Mouse (Mus musculus): Measurements from ENCODE around the gene Gfod2. TPM values are rescaled to one million over a fixed set of nuclear protein-coding genes. Genes with fewer than 3 reads are reported as not detected.

Gfod2 gene
- polyA plus RNA-seq (2016; fragmentation: Nextera tagmentation; extraction: Ambion mirVana), result 36.8 and 49.8 TPM in 2 replicates

DNA sequence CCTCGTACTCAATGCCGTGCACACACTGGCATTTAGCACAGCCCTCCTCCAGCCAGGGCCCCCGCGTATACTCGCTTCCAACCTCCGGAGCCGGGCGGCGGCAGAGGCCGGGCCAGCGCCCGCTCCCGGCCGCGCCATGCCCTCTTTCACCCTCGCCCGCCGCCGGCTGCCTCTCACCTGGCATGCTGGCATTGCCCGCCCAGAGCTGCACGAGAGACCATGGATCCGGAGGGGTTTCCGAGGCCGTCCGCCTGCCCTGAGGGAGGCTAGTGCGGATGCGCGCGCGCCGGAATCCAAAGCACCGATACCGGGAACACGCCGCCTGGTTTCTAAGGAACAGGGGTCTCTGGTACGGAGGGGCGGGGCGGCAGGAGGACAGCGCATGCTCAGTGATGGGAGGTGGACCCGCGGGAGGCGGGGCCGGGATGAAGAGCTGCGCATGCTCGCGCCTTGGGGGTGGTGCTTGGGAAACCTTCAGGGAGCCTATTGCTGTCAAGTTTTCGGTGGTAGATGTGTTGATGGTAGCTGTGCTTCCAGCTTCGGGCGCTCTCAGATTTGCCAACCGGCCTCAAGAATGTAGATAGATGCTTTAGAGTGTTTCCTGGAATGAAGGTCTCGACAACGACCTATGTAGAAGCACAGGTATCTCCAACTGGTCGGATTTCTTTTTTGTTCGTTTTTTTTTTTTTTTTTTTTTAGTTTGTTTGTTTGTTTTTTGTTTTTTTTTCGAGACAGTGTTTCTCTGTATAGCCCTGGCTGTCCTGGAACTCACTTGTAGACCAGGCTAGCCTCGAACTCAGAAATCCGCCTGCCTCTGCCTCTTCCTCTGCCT lies at the start of gene Gfod2:
Gfod2 (minus strand) TSS at position 388 of the 832 bp plus-strand sequence.
- Histone ChIP-seq H3K27me3 (ENCODE audit: insufficient read depth, poor library complexity, severe bottlenecking) (no peaks in the 10 kb centered on the region), H3K4me1 (replicated peaks) (peaks cover 30% of the 10 kb centered on the region), H3K27ac (peak within 1 kb of the TSS; percentile 91), H3K36me3 (peaks cover 5% of the 10 kb centered on the region; the same call in 1 of the 2 replicates), H3K9me3 (no peaks in the 10 kb centered on the region), H3K4me3 (peak within 1 kb of the TSS; percentile 97)
- peak; percentile 98 for DNase-seq (ENCODE audit: low spot score)
- 5% methylated on average over 57 of the region's 57 CpGs for WGBS

GRCm38 (mm10) chr8:105807766-105808165 lies 49.3 kb upstream of the Gfod2 start:
- peaks cover 72% of the 10 kb centered on the region for H3K36me3 ChIP-seq
- no peaks in the 10 kb centered on the region for H3K9me3 ChIP-seq
- no peak overlapping the region for H3K4me3 ChIP-seq
- no peaks in the 10 kb centered on the region for H3K4me1 ChIP-seq (replicated peaks)
- DNase-seq (ENCODE audit: low spot score), result no peak
- H3K27ac ChIP-seq, result no peak overlapping the region
- no peaks in the 10 kb centered on the region for H3K27me3 ChIP-seq (ENCODE audit: insufficient read depth, poor library complexity, severe bottlenecking)
- WGBS, result 92% methylated on average over 5 of the region's 5 CpGs

DNA sequence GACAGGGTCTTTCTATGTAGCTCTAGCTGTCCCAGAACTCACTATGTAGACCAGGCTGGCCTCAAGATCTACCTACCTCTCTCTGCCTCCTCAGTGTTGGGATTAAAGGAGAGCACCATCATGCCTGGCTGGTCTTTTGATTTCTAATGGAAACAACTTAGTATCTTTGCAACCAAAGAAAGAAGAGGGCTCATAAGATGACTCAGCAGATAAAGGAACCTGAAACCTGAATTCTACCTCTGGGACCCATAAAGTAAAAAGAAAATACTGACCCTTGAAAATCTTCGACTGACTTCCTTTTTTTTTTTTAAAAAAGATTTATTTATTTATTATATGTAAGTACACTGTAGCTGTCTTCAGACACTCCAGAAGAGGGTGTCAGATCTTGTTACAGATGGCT lies 47.5 kb upstream of the Gfod2 start:
- H3K4me1 ChIP-seq (replicated peaks), result no peaks in the 10 kb centered on the region
- 92% methylated on average over 1 of the region's 1 CpGs for WGBS

GRCm38 (mm10) chr8:105805346-105805745 lies 46.9 kb upstream of the Gfod2 start:
- WGBS, result 84% methylated on average over 3 of the region's 3 CpGs

More for the DNA sequence above, 47.5 kb upstream of the Gfod2 start:
- H3K9me3 ChIP-seq, result no peaks in the 10 kb centered on the region
- no peak overlapping the region for H3K4me3 ChIP-seq
- no peak overlapping the region for H3K27ac ChIP-seq
- DNase-seq (ENCODE audit: low spot score), result no peak
- H3K36me3 ChIP-seq, result peaks cover 64% of the 10 kb centered on the region
- H3K27me3 ChIP-seq (ENCODE audit: insufficient read depth, poor library complexity, severe bottlenecking), result no peaks in the 10 kb centered on the region

GRCm38 (mm10) chr8:105804797-105805196 lies 46.3 kb upstream of the Gfod2 start:
- Histone ChIP-seq H3K27ac (no peak overlapping the region), H3K4me1 (replicated peaks) (no peaks in the 10 kb centered on the region), H3K4me3 (no peak overlapping the region), H3K36me3 (peaks cover 59% of the 10 kb centered on the region), H3K9me3 (no peaks in the 10 kb centered on the region), H3K27me3 (ENCODE audit: insufficient read depth, poor library complexity, severe bottlenecking) (no peaks in the 10 kb centered on the region)
- 91% methylated on average over 7 of the region's 7 CpGs for WGBS
- no peak for DNase-seq (ENCODE audit: low spot score)

More at GRCm38 (mm10) chr8:105805346-105805745, 46.9 kb upstream of the Gfod2 start:
- no peak overlapping the region for H3K4me3 ChIP-seq
- H3K36me3 ChIP-seq, result peaks cover 58% of the 10 kb centered on the region
- no peaks in the 10 kb centered on the region for H3K27me3 ChIP-seq (ENCODE audit: insufficient read depth, poor library complexity, severe bottlenecking)
- no peak for DNase-seq (ENCODE audit: low spot score)
- H3K4me1 ChIP-seq (replicated peaks), result no peaks in the 10 kb centered on the region
- H3K27ac ChIP-seq, result no peak overlapping the region
- no peaks in the 10 kb centered on the region for H3K9me3 ChIP-seq

DNA sequence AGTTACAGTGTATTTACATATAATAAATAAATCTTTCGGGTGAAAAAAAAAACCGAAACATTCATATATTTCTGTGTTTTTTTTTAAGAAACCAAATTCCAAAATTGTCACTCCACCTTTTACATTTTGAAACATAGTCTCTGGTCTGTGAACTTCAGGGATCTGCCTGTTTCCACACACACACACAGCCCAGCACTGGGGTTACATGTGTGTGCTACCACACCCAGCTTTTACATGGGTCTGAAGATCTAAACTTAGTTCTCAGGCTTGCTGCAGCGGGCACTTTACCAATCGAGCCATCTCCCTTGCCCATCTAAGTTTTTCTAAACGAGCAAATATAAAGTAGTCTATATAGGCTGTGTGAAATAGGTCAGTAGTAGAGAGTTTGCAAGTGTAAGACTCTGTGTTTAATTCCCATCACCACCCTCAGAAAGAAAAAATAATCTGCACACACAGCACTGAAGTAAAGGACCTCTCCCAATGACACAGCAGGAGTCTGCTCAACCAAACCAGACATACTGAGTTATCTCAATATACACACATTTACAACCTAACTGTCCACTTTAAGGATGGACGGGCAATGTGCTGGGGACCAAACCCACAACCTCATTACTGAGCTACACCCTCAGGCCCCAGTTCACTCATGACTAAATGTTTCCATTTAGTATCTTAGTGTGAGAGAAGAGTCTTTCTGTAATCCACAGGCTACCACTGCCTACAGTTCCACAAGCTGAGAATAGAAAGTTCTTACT lies 42.9 kb upstream of the Gfod2 start:
- WGBS, result 92% methylated on average over 6 of the region's 6 CpGs
- H3K36me3 ChIP-seq, result peaks cover 53% of the 10 kb centered on the region
- H3K4me1 ChIP-seq (replicated peaks), result 0 out of 2 replicates have a peak, but pooled peaks cover 5% of the 10 kb centered on the region
- no peak overlapping the region for H3K27ac ChIP-seq
- no peaks in the 10 kb centered on the region for H3K27me3 ChIP-seq (ENCODE audit: insufficient read depth, poor library complexity, severe bottlenecking)
- H3K4me3 ChIP-seq, result no peak overlapping the region
- H3K9me3 ChIP-seq, result no peaks in the 10 kb centered on the region
- no peak for DNase-seq (ENCODE audit: low spot score)

- 0 out of 2 replicates have a peak, but pooled peaks cover 5% of the 10 kb centered on the region for H3K4me1 ChIP-seq (replicated peaks)
- no peak overlapping the region for H3K4me3 ChIP-seq
- no peak for DNase-seq (ENCODE audit: low spot score)
- H3K27ac ChIP-seq, result 0 out of 2 replicates have a peak overlapping the region, but pooled peaks have one; percentile 23
- peaks cover 48% of the 10 kb centered on the region for H3K36me3 ChIP-seq
- WGBS, result 82% methylated on average over 8 of the region's 8 CpGs
- no peaks in the 10 kb centered on the region for H3K9me3 ChIP-seq
- no peaks in the 10 kb centered on the region for H3K27me3 ChIP-seq (ENCODE audit: insufficient read depth, poor library complexity, severe bottlenecking)
Observed at GRCm38 (mm10) chr8:105799091-105799812, 40.8 kb upstream of the Gfod2 start.

DNA sequence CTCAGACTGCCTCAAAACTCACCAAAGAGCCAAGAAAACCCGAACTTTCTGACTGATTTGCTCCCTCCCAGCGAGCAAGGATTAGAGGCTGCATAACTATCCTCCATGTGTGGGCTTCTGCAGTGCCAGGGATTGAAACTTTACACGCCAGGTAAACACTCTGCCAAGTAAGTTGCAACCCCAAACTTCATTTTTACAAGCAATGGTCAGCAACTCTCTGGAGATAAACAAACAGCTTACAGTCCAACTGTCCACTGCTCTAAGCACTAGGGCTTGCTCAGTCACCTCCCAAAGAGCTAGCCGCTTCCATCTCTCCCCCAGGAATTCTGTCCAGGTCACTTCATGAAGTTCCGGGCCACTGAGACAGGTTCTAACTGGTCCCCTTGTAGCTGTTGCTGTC lies 39.9 kb upstream of the Gfod2 start:
- Histone ChIP-seq H3K4me3 (no peak overlapping the region), H3K36me3 (peaks cover 42% of the 10 kb centered on the region), H3K9me3 (no peaks in the 10 kb centered on the region), H3K27ac (0 out of 2 replicates have a peak overlapping the region, but pooled peaks have one; percentile 16), H3K4me1 (replicated peaks) (0 out of 2 replicates have a peak, but pooled peaks cover 5% of the 10 kb centered on the region), H3K27me3 (ENCODE audit: insufficient read depth, poor library complexity, severe bottlenecking) (no peaks in the 10 kb centered on the region)
- WGBS, result 92% methylated on average over 5 of the region's 5 CpGs
- DNase-seq (ENCODE audit: low spot score), result no peak

DNA sequence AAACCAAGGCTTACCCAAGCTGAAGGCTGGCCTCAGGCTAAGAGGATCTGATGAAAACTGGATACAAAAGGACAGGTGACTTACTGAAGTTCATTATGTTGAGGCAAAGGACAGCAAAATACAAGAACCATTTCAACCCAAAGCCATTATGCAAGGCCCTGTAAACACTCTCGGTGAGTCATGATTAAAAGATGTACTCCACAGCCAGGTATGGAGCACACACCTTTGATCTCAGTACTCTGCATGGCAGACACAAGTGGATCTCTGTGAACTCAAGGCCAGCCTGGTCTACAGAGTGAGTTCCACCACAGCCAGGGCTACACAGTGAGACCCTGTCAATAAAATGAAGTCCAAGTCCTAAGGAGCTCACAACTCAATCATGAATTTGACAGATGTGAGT lies 37.3 kb upstream of the Gfod2 start:
- H3K4me3 ChIP-seq, result no peak overlapping the region
- peaks cover 38% of the 10 kb centered on the region for H3K36me3 ChIP-seq
- H3K4me1 ChIP-seq (replicated peaks), result 0 out of 2 replicates have a peak, but pooled peaks cover 5% of the 10 kb centered on the region
- 98% methylated on average over 1 of the region's 1 CpGs for WGBS
- no peak overlapping the region for H3K27ac ChIP-seq
- H3K27me3 ChIP-seq (ENCODE audit: insufficient read depth, poor library complexity, severe bottlenecking), result no peaks in the 10 kb centered on the region
- no peaks in the 10 kb centered on the region for H3K9me3 ChIP-seq
- no peak for DNase-seq (ENCODE audit: low spot score)

GRCm38 (mm10) chr8:105794009-105794598 lies 35.6 kb upstream of the Gfod2 start:
- 85% methylated on average over 3 of the region's 3 CpGs for WGBS
- DNase-seq (ENCODE audit: low spot score), result no peak
- Histone ChIP-seq H3K9me3 (no peaks in the 10 kb centered on the region), H3K27ac (no peak overlapping the region), H3K4me3 (no peak overlapping the region), H3K27me3 (ENCODE audit: insufficient read depth, poor library complexity, severe bottlenecking) (no peaks in the 10 kb centered on the region), H3K4me1 (replicated peaks) (0 out of 2 replicates have a peak, but pooled peaks cover under 1% of the 10 kb centered on the region), H3K36me3 (peaks cover 31% of the 10 kb centered on the region)

DNA sequence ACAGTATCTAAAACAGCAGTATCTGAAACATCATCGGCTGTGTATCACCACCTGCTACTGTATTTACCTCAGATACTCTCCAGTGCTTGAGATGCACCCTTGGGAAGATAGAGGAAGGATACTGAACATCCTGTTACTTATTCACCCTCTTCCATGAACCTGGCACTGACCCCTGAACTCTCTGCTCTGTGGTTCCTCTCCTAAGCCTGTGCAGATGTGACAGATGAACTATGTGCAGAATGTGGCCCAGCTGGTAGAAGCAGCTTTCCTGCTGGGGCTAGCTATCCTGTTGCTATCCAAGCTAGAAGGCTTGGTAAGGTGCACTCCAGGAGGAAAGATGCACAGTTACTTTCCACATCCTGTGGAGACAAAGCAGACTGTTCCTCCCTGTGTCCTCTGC lies 34.9 kb upstream of the Gfod2 start:
- H3K27ac ChIP-seq, result no peak overlapping the region
- peaks cover 27% of the 10 kb centered on the region for H3K36me3 ChIP-seq
- no peak overlapping the region for H3K4me3 ChIP-seq
- H3K27me3 ChIP-seq (ENCODE audit: insufficient read depth, poor library complexity, severe bottlenecking), result no peaks in the 10 kb centered on the region
- DNase-seq (ENCODE audit: low spot score), result no peak
- H3K9me3 ChIP-seq, result no peaks in the 10 kb centered on the region
- no peaks in the 10 kb centered on the region for H3K4me1 ChIP-seq (replicated peaks)
- WGBS, result 88% methylated on average over 1 of the region's 1 CpGs

GRCm38 (mm10) chr8:105789626-105790025 lies 31.2 kb upstream of the Gfod2 start:
- Histone ChIP-seq H3K27me3 (ENCODE audit: insufficient read depth, poor library complexity, severe bottlenecking) (no peaks in the 10 kb centered on the region), H3K4me1 (replicated peaks) (peaks cover 7% of the 10 kb centered on the region; the same call in 1 of the 2 replicates), H3K9me3 (no peaks in the 10 kb centered on the region), H3K4me3 (no peak overlapping the region), H3K36me3 (peaks cover 39% of the 10 kb centered on the region), H3K27ac (no peak overlapping the region)
- no peak for DNase-seq (ENCODE audit: low spot score)

Data from hindbrain, embryonic 10.5 days (tissue).